In genomic region chr6:99519052-99519451, GRCm38 (mm10) we compare ENCODE assay signal across 9 mouse cellular contexts. TPM values are rescaled to one million over a fixed set of nuclear protein-coding genes. Genes with fewer than 3 reads are reported as not detected.
DNase-seq lines count a peak whose midpoint lies in the region; ATAC-seq and TF ChIP-seq lines count a peak whose summit lies in the region.
"Had no signal": no experiment of that assay in that cellular context is flagged by ENCODE, and none has a peak within 500 bp of the region (broad histone marks: within the 10 kb centered on the region; RNA-seq: fewer than 3 reads in every experiment).

No protein-coding gene starts in this region.

- no peaks in the 10 kb centered on the region for H3K27me3 ChIP-seq in heart, embryonic 15.5 days
- no peaks in the 10 kb centered on the region for H3K27me3 ChIP-seq in MEL (ENCODE audit: control insufficient read depth in 1 of 2, insufficient read depth in 2 of 2, low read length in 2 of 2)
- no peaks in the 10 kb centered on the region for H3K27me3 ChIP-seq in forebrain, embryonic 14.5 days (replicated peaks; ENCODE audit: control insufficient read depth, insufficient read depth, low read length)
- H3K27me3 ChIP-seq in midbrain, embryonic 12.5 days, result no peaks in the 10 kb centered on the region

- H3K4me2 ChIP-seq in heart, embryonic 15.5 days, result peak overlapping the region; percentile 87; the same call in 1 of the 2 replicates
- H3K4me2 ChIP-seq in forebrain, embryonic 14.5 days (ENCODE audit: low read length), result peak overlapping the region; percentile 98
- H3K4me2 ChIP-seq in midbrain, embryonic 12.5 days (replicated peaks), result peak overlapping the region; percentile 92

- H3K27ac ChIP-seq in heart, embryonic 15.5 days, result no peak overlapping the region
- H3K27ac ChIP-seq in MEL (ENCODE audit: control insufficient read depth, low read depth, low read length), result no peak overlapping the region
- no peak overlapping the region for H3K27ac ChIP-seq in forebrain, embryonic 14.5 days (ENCODE audit: low read depth, low read length)
- no peak overlapping the region for H3K27ac ChIP-seq in midbrain, embryonic 12.5 days (replicated peaks)

- H3K9ac ChIP-seq in heart, embryonic 15.5 days, result no peak overlapping the region
- no peak overlapping the region for H3K9ac ChIP-seq in MEL (ENCODE audit: control insufficient read depth, low read depth, low read length, poor library complexity, severe bottlenecking)
- peak overlapping the region; percentile 3; the same call in 1 of the 2 replicates for H3K9ac ChIP-seq in forebrain, embryonic 14.5 days (ENCODE audit: low read length)
- H3K9ac ChIP-seq in midbrain, embryonic 12.5 days (replicated peaks), result no peak overlapping the region

- no peaks in the 10 kb centered on the region for H3K36me3 ChIP-seq in heart, embryonic 15.5 days
- H3K36me3 ChIP-seq in MEL (ENCODE audit: control insufficient read depth in 1 of 2, insufficient read depth in 2 of 2, low read length in 2 of 2), result no peaks in the 10 kb centered on the region
- no peaks in the 10 kb centered on the region for H3K36me3 ChIP-seq in forebrain, embryonic 14.5 days (ENCODE audit: control insufficient read depth, insufficient read depth, low read length)
- 0 out of 2 replicates have a peak, but pooled peaks cover 6% of the 10 kb centered on the region for H3K36me3 ChIP-seq in midbrain, embryonic 12.5 days

- 64% methylated on average over 4 of the region's 4 CpGs for WGBS in heart, embryonic 15.5 days
- 17% methylated on average over 4 of the region's 4 CpGs for WGBS in forebrain, embryonic 14.5 days
- 7% methylated on average over 4 of the region's 4 CpGs for WGBS in midbrain, embryonic 12.5 days

- H3K79me2 ChIP-seq in MEL (ENCODE audit: control insufficient read depth, insufficient read depth, low read length, poor library complexity), result peaks cover 12% of the 10 kb centered on the region; the same call in 1 of the 2 replicates

- H3K4me1 ChIP-seq in heart, embryonic 15.5 days (replicated peaks), result peaks cover 8% of the 10 kb centered on the region
- H3K4me1 ChIP-seq in MEL (ENCODE audit: control insufficient read depth in 1 of 2, insufficient read depth in 2 of 2, low read length in 2 of 2), result no peaks in the 10 kb centered on the region; a peak in 1 of 4 replicates
- H3K4me1 ChIP-seq in forebrain, embryonic 14.5 days (ENCODE audit: control insufficient read depth, insufficient read depth, low read length), result 0 out of 2 replicates have a peak, but pooled peaks cover 3% of the 10 kb centered on the region
- peaks cover 33% of the 10 kb centered on the region for H3K4me1 ChIP-seq in midbrain, embryonic 12.5 days

- H3K4me3 ChIP-seq in heart, embryonic 15.5 days, result no peak overlapping the region
- H3K4me3 ChIP-seq in MEL (ENCODE audit: control insufficient read depth in 1 of 2, insufficient read depth in 1 of 2, low read depth in 2 of 2, low read length in 2 of 2), result no peak overlapping the region
- peak overlapping the region; percentile 77; the same call in 1 of the 2 replicates for H3K4me3 ChIP-seq in forebrain, embryonic 14.5 days (ENCODE audit: low read depth, low read length)
- 0 out of 2 replicates have a peak overlapping the region, but pooled peaks have one; percentile 80 for H3K4me3 ChIP-seq in midbrain, embryonic 12.5 days

- TF ChIP-seq CTCF in MEL (IDR thresholded peaks at IDR 0.05 in 2 of 3, conservative IDR thresholded peaks at IDR 0.05 in 1 of 3; ENCODE audit: control insufficient read depth in 1 of 3, insufficient read depth in 1 of 3, low read depth in 2 of 3, low read length in 3 of 3, poor library complexity in 1 of 3, severe bottlenecking in 1 of 3), result no peak

- no peak for DNase-seq in heart, adult 8-10 months (ENCODE audit: low spot score)
- peak; percentile 14 for DNase-seq in MEL (ENCODE audit: low read depth, low spot score)
- peak; percentile 33 for DNase-seq in forebrain, embryonic 14.5 days (ENCODE audit: low spot score)
- no peak for DNase-seq in adrenal gland, adult 8-10 months
- DNase-seq in frontal cortex, postnatal 14 days (ENCODE audit: low spot score in 2 of 2), result no peak
- DNase-seq in cerebellum, postnatal 10 days, result no peak
- DNase-seq: lung, postnatal 10 days had no signal

- TF ChIP-seq POLR2A in MEL (IDR thresholded peaks at IDR 0.05; ENCODE audit: control insufficient read depth in 1 of 2, insufficient read depth in 1 of 2, low read depth in 1 of 2, low read length in 2 of 2, poor library complexity in 1 of 2), result no peak

- TF ChIP-seq EP300 in MEL (IDR thresholded peaks at IDR 0.05; ENCODE audit: low read depth in 1 of 2, low read length in 2 of 2), result no peak

- ATAC-seq in heart, embryonic 15.5 days (replicated peaks; ENCODE audit: insufficient number of reproducible peaks, insufficient read depth, low FRiP score, low read depth), result no peak
- no peak for ATAC-seq in forebrain, embryonic 14.5 days
- ATAC-seq in midbrain, embryonic 12.5 days (ENCODE audit: low FRiP score, low read depth), result no peak

- TF ChIP-seq RAD21 in MEL (IDR thresholded peaks at IDR 0.05; ENCODE audit: low read depth, low read length), result no peak

- no peaks in the 10 kb centered on the region for H3K9me3 ChIP-seq in heart, embryonic 15.5 days (replicated peaks)
- H3K9me3 ChIP-seq in MEL (replicated peaks; ENCODE audit: insufficient read depth, low read length), result no peaks in the 10 kb centered on the region
- no peaks in the 10 kb centered on the region for H3K9me3 ChIP-seq in forebrain, embryonic 14.5 days (replicated peaks; ENCODE audit: control insufficient read depth, low read length)
- H3K9me3 ChIP-seq in midbrain, embryonic 12.5 days, result no peaks in the 10 kb centered on the region

TF ChIP-seq in MEL, 35 proteins besides CTCF, POLR2A, EP300 and RAD21:
- TF ChIP-seq ZC3H11A (IDR thresholded peaks at IDR 0.05; ENCODE audit: low read depth, low read length) (no peak), ZKSCAN1 (IDR thresholded peaks at IDR 0.05; ENCODE audit: low read depth, low read length) (no peak), ZMIZ1 (IDR thresholded peaks at IDR 0.05; ENCODE audit: low read depth, low read length) (no peak), NRF1 (IDR thresholded peaks at IDR 0.05; ENCODE audit: insufficient read depth, low read depth, low read length, poor library complexity, severe bottlenecking) (no peak), NELFE (IDR thresholded peaks at IDR 0.05; ENCODE audit: low read depth, low read length) (no peak), MEF2A (IDR thresholded peaks at IDR 0.05; ENCODE audit: extremely low read depth, insufficient replicate concordance, low read depth, low read length, poor library complexity, severe bottlenecking) (no peak)

RNA-seq across cellular contexts. Expression of gene Foxp1, which starts 3.5 kb away (rescaled TPM):
- 66.8 and 77.5 TPM in 2 replicates for polyA plus RNA-seq in heart, embryonic 15.5 days (2015; fragmentation: Nextera tagmentation; extraction: Ambion mirVana)
- total RNA-seq in heart, adult 8-10 months (2022), result 10 to 100 TPM; 27.2 to 37.3 (median 31.2) TPM
- 16.1 and 20.8 TPM in 2 replicates for total RNA-seq in MEL (2012; rRNA removed)
- 10 to 100 TPM in 1 of 2 experiments, not detected in 1; 42.0 TPM for polyA plus RNA-seq in MEL (2012; ENCODE audit: insufficient read depth in 1 of 2, insufficient read length in 2 of 2, low read depth in 1 of 2, low replicate concordance in 2 of 2, missing spikeins in 1 of 2)
- polyA plus RNA-seq in forebrain, embryonic 14.5 days (2014; fragmentation: Nextera tagmentation; extraction: Ambion mirVana), result 63.3 and 89.2 TPM in 2 replicates
- 91.7 and 96.6 TPM in 2 replicates for polyA plus RNA-seq in midbrain, embryonic 12.5 days (2016; fragmentation: Nextera tagmentation; extraction: Ambion mirVana)
- 10 to 100 TPM; 37.1 to 93.2 (median 58.8) TPM for total RNA-seq in adrenal gland, adult 8-10 months (2022)

Comparison
In these comparisons a context has a peak if more than half of its experiments do, and no peak if none do; other contexts are left out.
1. H3K4me3 ChIP-seq: peak in forebrain, embryonic 14.5 days (single experiment) and midbrain, embryonic 12.5 days (single experiment); none in heart, embryonic 15.5 days (single experiment) and MEL (0 of 2).
2. DNase-seq: peak in MEL (single experiment) and forebrain, embryonic 14.5 days (single experiment); none in heart, adult 8-10 months (single experiment), adrenal gland, adult 8-10 months (single experiment), frontal cortex, postnatal 14 days (0 of 2) and cerebellum, postnatal 10 days (0 of 2).
3. Peak in every context shown above with its lines, with median percentiles within 50 percentile points of each other: H3K4me2 ChIP-seq.